Mouse (Mus musculus) CH12.LX (cell line): ENCODE data around the gene Lama4. TPM values are rescaled to one million over a fixed set of nuclear protein-coding genes. Genes with fewer than 3 reads are reported as not detected.

ENCODE experiments used
- DNase-seq: peaks from one replicate; pipeline ENCODE4 v3.0.0-alpha.2; 2013; ENCODE audit errors: extremely low read depth
- H3K27ac ChIP-seq: 2 replicates; pipeline ENCODE4 v1.5.1; 2012; ENCODE audit warnings: low read depth, mild to moderate bottlenecking, control low read depth, moderate library complexity; ENCODE audit not compliant: insufficient read depth
- H3K27me3 ChIP-seq: replicated peaks from 2 replicates; pipeline ENCODE3; 2012; ENCODE audit warnings: inconsistent platforms
- H3K36me3 ChIP-seq, 2 experiments: replicated peaks in 1 of 2; 2 replicates each; pipeline versions ENCODE3 to v1.6.1; 2012; ENCODE audit warnings: inconsistent platforms in 1 of 2, low read length in 1 of 2, mild to moderate bottlenecking in 1 of 2, mixed read lengths in 1 of 2, moderate library complexity in 1 of 2; ENCODE audit not compliant: control insufficient read depth in 1 of 2, insufficient read depth in 1 of 2
- H3K4me1 ChIP-seq, 2 experiments: 2 replicates each; pipeline ENCODE4 v1.6.1; 2012; ENCODE audit warnings: inconsistent platforms in 1 of 2, moderate library complexity in 1 of 2; ENCODE audit not compliant: insufficient read depth in 2 of 2, control insufficient read depth in 1 of 2
- H3K4me2 ChIP-seq: 2 replicates; pipeline ENCODE4 v1.6.1; 2012; ENCODE audit warnings: low read depth, mild to moderate bottlenecking, control low read depth; ENCODE audit not compliant: poor library complexity, insufficient read depth, severe bottlenecking
- H3K4me3 ChIP-seq, 3 experiments: fragments of 150-350 bp in 1 of 3; sonication (generic) in 1 of 3; replicated peaks in 1 of 3; 2 replicates each; pipeline versions ENCODE3 to v1.5.1; 2011 to 2012; ENCODE audit warnings: low read depth in 2 of 3, low read length in 2 of 3, mild to moderate bottlenecking in 2 of 3, moderate library complexity in 2 of 3, control low read depth in 1 of 3, improper control_type of control experiment in 1 of 3, inconsistent platforms in 1 of 3, mixed read lengths in 1 of 3; ENCODE audit not compliant: poor library complexity in 1 of 3
- H3K79me2 ChIP-seq: replicated peaks from 2 replicates; pipeline ENCODE4 v1.6.1; 2012; ENCODE audit warnings: mild to moderate bottlenecking, moderate library complexity; ENCODE audit not compliant: control insufficient read depth, poor library complexity, insufficient read depth, severe bottlenecking; ENCODE audit errors: extremely low read depth
- H3K9ac ChIP-seq: 2 replicates; pipeline ENCODE4 v1.6.1; 2012; ENCODE audit warnings: low read depth, mild to moderate bottlenecking, control low read depth, moderate library complexity; ENCODE audit not compliant: insufficient read depth
- H3K9me3 ChIP-seq: replicated peaks from 2 replicates; pipeline ENCODE3; 2012; ENCODE audit warnings: low read length, inconsistent platforms, mixed read lengths
- BHLHE40 ChIP-seq: IDR thresholded peaks from 2 replicates; pipeline ENCODE4 v1.6.1; 2011; ENCODE audit warnings: mild to moderate bottlenecking, low read depth, low read length, improper control_type of control experiment
- CHD1 ChIP-seq: IDR thresholded peaks from 2 replicates; pipeline ENCODE4 v1.6.1; 2012; ENCODE audit warnings: low read depth, low read length, improper control_type of control experiment, inconsistent platforms
- E2F4 ChIP-seq: IDR thresholded peaks from 2 replicates; pipeline ENCODE4 v1.6.1; 2011; ENCODE audit warnings: low read depth, low read length, improper control_type of control experiment; ENCODE audit not compliant: insufficient replicate concordance
- ELF1 ChIP-seq: IDR thresholded peaks from 2 replicates; pipeline ENCODE4 v1.6.1; 2014; ENCODE audit warnings: low read depth, mild to moderate bottlenecking, inconsistent platforms, low read length, improper control_type of control experiment
- EP300 ChIP-seq: IDR thresholded peaks from 2 replicates; pipeline ENCODE4 v1.6.1; 2011; ENCODE audit warnings: low read length, improper control_type of control experiment
- ETS1 ChIP-seq: conservative IDR thresholded peaks from 2 replicates; pipeline ENCODE4 v1.6.1; 2012; ENCODE audit warnings: low read depth, mild to moderate bottlenecking, inconsistent platforms, low read length, improper control_type of control experiment, moderate library complexity
- IRF4 ChIP-seq: IDR thresholded peaks from 2 replicates; pipeline ENCODE4 v1.6.1; 2014; ENCODE audit warnings: low read depth, mild to moderate bottlenecking, inconsistent platforms, low read length, improper control_type of control experiment
- KAT2A ChIP-seq: IDR thresholded peaks from 2 replicates; pipeline ENCODE4 v1.6.1; 2012; ENCODE audit warnings: low read length, improper control_type of control experiment, inconsistent platforms; ENCODE audit not compliant: insufficient replicate concordance
- MAFK ChIP-seq: IDR thresholded peaks from 2 replicates; pipeline ENCODE4 v1.6.1; 2011; ENCODE audit warnings: low read length, improper control_type of control experiment; ENCODE audit not compliant: insufficient replicate concordance
- MEF2A ChIP-seq: IDR thresholded peaks from 2 replicates; pipeline ENCODE4 v1.6.1; 2014; ENCODE audit warnings: low read depth, mild to moderate bottlenecking, inconsistent platforms, low read length, improper control_type of control experiment, borderline replicate concordance
- MXI1 ChIP-seq: IDR thresholded peaks from 2 replicates; pipeline ENCODE4 v1.6.1; 2011; ENCODE audit warnings: mild to moderate bottlenecking, low read depth, low read length, improper control_type of control experiment
- MYC ChIP-seq: IDR thresholded peaks from 2 replicates; pipeline ENCODE4 v1.6.1; 2011; ENCODE audit warnings: low read depth, mild to moderate bottlenecking, improper control_type of control experiment, low read length
- PAX5 ChIP-seq: IDR thresholded peaks from 2 replicates; pipeline ENCODE4 v1.6.1; 2012; ENCODE audit warnings: low read length, inconsistent platforms, mixed read lengths
- POLR2AphosphoS2 ChIP-seq: IDR thresholded peaks from 2 replicates; pipeline ENCODE4 v1.6.1; 2011; ENCODE audit warnings: low read depth, low read length, improper control_type of control experiment
- SIN3A ChIP-seq: IDR thresholded peaks from 2 replicates; pipeline ENCODE4 v1.6.1; 2012; ENCODE audit warnings: low read length, improper control_type of control experiment, inconsistent platforms
- SMC3 ChIP-seq: IDR thresholded peaks from 2 replicates; pipeline ENCODE4 v1.6.1; 2011; ENCODE audit warnings: low read depth, low read length, improper control_type of control experiment
- UBTF ChIP-seq: IDR thresholded peaks from 2 replicates; pipeline ENCODE4 v1.6.1; 2012; ENCODE audit warnings: low read depth, mild to moderate bottlenecking, inconsistent platforms, low read length, improper control_type of control experiment, moderate library complexity
- ZC3H11A ChIP-seq: IDR thresholded peaks from 2 replicates; pipeline ENCODE4 v1.6.1; 2012; ENCODE audit warnings: low read depth, mild to moderate bottlenecking, inconsistent platforms, low read length, improper control_type of control experiment
- ZKSCAN1 ChIP-seq: IDR thresholded peaks from 2 replicates; pipeline ENCODE4 v1.6.1; 2012; ENCODE audit warnings: low read depth, inconsistent platforms, low read length, improper control_type of control experiment, borderline replicate concordance
- ZMIZ1 ChIP-seq: IDR thresholded peaks from 2 replicates; pipeline ENCODE4 v1.6.1; 2012; ENCODE audit warnings: low read depth, mild to moderate bottlenecking, inconsistent platforms, low read length, improper control_type of control experiment
- dilution Hi-C: fragments of 300-500 bp; cut with MboI; formaldehyde crosslinking; loops from 2 replicates; pipeline ENCODE4 v1.14.3; 2020; ENCODE audit warnings: low sequenced_read_pairs; ENCODE audit not compliant: extremely low pct_unique_long_range_greater_than_20kb, extremely low pct_ligation_motif_present
- in situ Hi-C: fragments of 300-500 bp; cut with MboI; formaldehyde crosslinking; loops from 3 replicates; pipeline ENCODE4 v1.14.3; 2019; ENCODE audit warnings: low sequenced_read_pairs, low pct_ligation_motif_present, low pct_unique_long_range_greater_than_20kb, mixed read lengths
- polyA plus RNA-seq: library from polyadenylated mRNA; unstranded; fragments of >175 nt; gene quantifications from 2 replicates; pipeline ENCODE4 v1.2.1, GENCODE M21; 2012; ENCODE audit warnings: low read depth; ENCODE audit not compliant: insufficient read length
- total RNA-seq, 2 experiments: library from RNA; depleted of rRNA; stranded (reverse); fragments of 300-350 nt in 1 of 2; fragments of >200 nt in 1 of 2; gene quantifications; 2 replicates each; pipeline ENCODE4 v1.2.3; 2012 to 2014

The Lama4 gene
- total and polyA plus RNA-seq, 3 experiments, result 0.08 to 0.50 (median 0.19) TPM

DNA sequence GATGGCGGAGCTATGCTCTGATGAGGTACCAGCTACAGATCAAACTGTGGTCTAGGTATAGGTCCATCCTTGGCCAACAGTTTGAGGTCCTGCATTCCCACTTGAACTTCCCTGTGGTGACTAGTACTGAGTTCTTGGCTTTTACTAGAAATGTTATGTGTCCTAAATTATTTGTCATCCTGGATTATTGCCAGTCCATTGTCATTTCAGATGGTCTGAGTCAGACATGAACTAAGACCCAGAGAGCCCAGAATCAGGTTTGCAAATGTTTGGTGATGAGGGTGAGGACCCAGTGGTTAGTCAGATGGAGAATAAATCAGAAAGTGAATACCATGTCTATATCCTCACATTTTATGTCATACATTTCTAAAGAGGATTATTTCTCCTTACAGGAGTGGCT, 192.0 kb downstream of the Lama4 start:
- in situ Hi-C loops, result no loop called here
- Histone ChIP-seq H3K27ac (no peak overlapping the region), H3K27me3 (no peaks in the 10 kb centered on the region), H3K79me2 (no peaks in the 10 kb centered on the region), H3K4me1 (peaks cover 5 to 7% of the 10 kb centered on the region in 2 experiments)
- DNase-seq, result no peak
- TF ChIP-seq EP300 (no peak), KAT2A (no peak), ZKSCAN1 (no peak), MYC (no peak), SIN3A (no peak), BHLHE40 (no peak), MEF2A (no peak), ETS1 (no peak), CHD1 (no peak), PAX5 (no peak), E2F4 (no peak), ELF1 (no peak), ZC3H11A (no peak), MXI1 (no peak), POLR2AphosphoS2 (no peak), SMC3 (no peak), IRF4 (no peak)
- TF ChIP-seq, all 38 proteins: peak for 0
- Histone ChIP-seq H3K9ac (no peak overlapping the region), H3K9me3 (no peaks in the 10 kb centered on the region), H3K4me3 (no peak overlapping the region), H3K4me2 (no peak overlapping the region), H3K36me3 (peaks cover 0 to 44% of the 10 kb centered on the region in 2 experiments)
- dilution Hi-C loops, result no loop called here

DNA sequence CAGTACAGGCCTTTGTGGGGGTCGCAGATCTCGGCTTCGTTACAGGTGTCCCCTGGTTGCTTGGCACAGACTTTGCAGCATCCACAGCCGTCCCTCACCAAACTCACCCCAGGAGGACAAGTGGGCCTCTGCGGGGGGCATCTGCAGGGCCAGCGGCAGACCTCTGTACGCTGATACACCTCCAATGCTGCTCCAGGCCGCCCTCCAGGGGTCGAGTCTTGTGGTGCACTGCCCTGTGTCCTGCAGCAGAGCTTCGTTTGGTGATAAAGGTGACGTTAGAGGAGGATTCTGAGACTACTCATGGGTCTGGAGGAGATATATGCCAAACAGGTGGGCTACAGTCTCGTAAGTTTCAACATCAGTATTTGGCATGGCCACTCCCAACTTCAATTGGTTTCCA, 193.0 kb downstream of the Lama4 start:
- Histone ChIP-seq H3K79me2 (no peaks in the 10 kb centered on the region), H3K9ac (no peak overlapping the region), H3K27me3 (no peaks in the 10 kb centered on the region), H3K4me1 (peaks cover 5 to 7% of the 10 kb centered on the region in 2 experiments), H3K9me3 (no peaks in the 10 kb centered on the region), H3K27ac (no peak overlapping the region), H3K36me3 (peaks cover 0 to 38% of the 10 kb centered on the region in 2 experiments), H3K4me3 (no peak overlapping the region), H3K4me2 (no peak overlapping the region)
- dilution Hi-C loops, result no loop called here
- in situ Hi-C loops, result no loop called here
- DNase-seq, result no peak
- TF ChIP-seq ZKSCAN1, result no peak
- no peak for TF ChIP-seq POLR2AphosphoS2
- TF ChIP-seq UBTF, result no peak
- TF ChIP-seq MXI1, result no peak
- no peak for TF ChIP-seq ZMIZ1
- no peak for TF ChIP-seq MAFK
- no peak for TF ChIP-seq ETS1
- TF ChIP-seq MEF2A, result no peak

Other genes with a start within 250 kb of the Lama4 start
- not detected in 2 replicates for gene Rfpl4b, start 143.7 kb upstream of the Lama4 start, total RNA-seq (2012; rRNA removed)
- gene Rfpl4b, start 143.7 kb upstream of the Lama4 start, total RNA-seq (2014; rRNA removed), result not detected in 2 replicates
- gene Rfpl4b, start 143.7 kb upstream of the Lama4 start, polyA plus RNA-seq, result not detected in 2 replicates
- gene Fam229b, start 168.4 kb downstream of the Lama4 start, total RNA-seq (2012; rRNA removed), result 8.2 and 11.2 TPM in 2 replicates
- gene Fam229b, start 168.4 kb downstream of the Lama4 start, total RNA-seq (2014; rRNA removed), result 17.3 and 18.3 TPM in 2 replicates
- 6.2 and 6.9 TPM in 2 replicates for gene Fam229b, start 168.4 kb downstream of the Lama4 start, polyA plus RNA-seq
- gene Tube1, start 168.5 kb downstream of the Lama4 start, total RNA-seq (2012; rRNA removed), result 8.4 and 11.7 TPM in 2 replicates
- 16.1 and 16.7 TPM in 2 replicates for gene Tube1, start 168.5 kb downstream of the Lama4 start, total RNA-seq (2014; rRNA removed)
- gene Tube1, start 168.5 kb downstream of the Lama4 start, polyA plus RNA-seq, result 13.3 and 14.6 TPM in 2 replicates
- gene Ccn6, start 198.3 kb downstream of the Lama4 start, total RNA-seq (2012; rRNA removed), result not detected in 2 replicates
- not detected in 2 replicates for gene Ccn6, start 198.3 kb downstream of the Lama4 start, total RNA-seq (2014; rRNA removed)
- 0.33 and 0.48 TPM in 2 replicates for gene Ccn6, start 198.3 kb downstream of the Lama4 start, polyA plus RNA-seq